Mouse (Mus musculus) heart, adult 10 weeks (tissue): ENCODE measurements around the gene Rai14. TPM values are rescaled to one million over a fixed set of nuclear protein-coding genes. Genes with fewer than 3 reads are reported as not detected.

ENCODE experiments used
- polyA plus RNA-seq: library from polyadenylated mRNA; stranded (reverse); fragments of 350-450 nt; fragmentation: Illumina TruSeq; extraction: RNeasy Lipid Tissue Mini Kit (QIAGEN cat#74804); gene quantifications from one replicate; pipeline ENCODE4 v1.2.3, GENCODE M21; 2014; ENCODE audit warnings: low read depth, low replicate concordance

Rai14 gene
- 3.7 TPM for polyA plus RNA-seq

GRCm38 (mm10) chr15:10714409-10715138 is at the start of gene Rai14:
TSS of gene Rai14 (minus strand) at chr15:10714624.

GRCm38 (mm10) chr15:10558465-10558864 is 156.0 kb downstream of the Rai14 start, which contains the start of gene Ttc23l:
TSS of gene Ttc23l (minus strand) at chr15:10558668.

Other genes starting within 250 kb of the Rai14 start
- 40.3 TPM for gene Dnajc21, start 244.1 kb downstream of the Rai14 start, polyA plus RNA-seq
- 19.3 TPM for gene Brix1, start 228.7 kb downstream of the Rai14 start, polyA plus RNA-seq
- 11.1 TPM for gene Rad1, start 228.6 kb downstream of the Rai14 start, polyA plus RNA-seq
- not detected for gene Ttc23l, start 156.0 kb downstream of the Rai14 start, polyA plus RNA-seq
- not detected for gene C1qtnf3, start 237.7 kb upstream of the Rai14 start, polyA plus RNA-seq